Mouse (Mus musculus): ENCODE measurements around the gene Usp21. TPM values are rescaled to one million over a fixed set of nuclear protein-coding genes. Genes with fewer than 3 reads are reported as not detected.
A peak's percentile ranks its signal among the peaks of the same experiment; 100 is the strongest.

Usp21 gene
- polyA plus RNA-seq, 2 experiments: 17.4 to 18.0 TPM

DNA sequence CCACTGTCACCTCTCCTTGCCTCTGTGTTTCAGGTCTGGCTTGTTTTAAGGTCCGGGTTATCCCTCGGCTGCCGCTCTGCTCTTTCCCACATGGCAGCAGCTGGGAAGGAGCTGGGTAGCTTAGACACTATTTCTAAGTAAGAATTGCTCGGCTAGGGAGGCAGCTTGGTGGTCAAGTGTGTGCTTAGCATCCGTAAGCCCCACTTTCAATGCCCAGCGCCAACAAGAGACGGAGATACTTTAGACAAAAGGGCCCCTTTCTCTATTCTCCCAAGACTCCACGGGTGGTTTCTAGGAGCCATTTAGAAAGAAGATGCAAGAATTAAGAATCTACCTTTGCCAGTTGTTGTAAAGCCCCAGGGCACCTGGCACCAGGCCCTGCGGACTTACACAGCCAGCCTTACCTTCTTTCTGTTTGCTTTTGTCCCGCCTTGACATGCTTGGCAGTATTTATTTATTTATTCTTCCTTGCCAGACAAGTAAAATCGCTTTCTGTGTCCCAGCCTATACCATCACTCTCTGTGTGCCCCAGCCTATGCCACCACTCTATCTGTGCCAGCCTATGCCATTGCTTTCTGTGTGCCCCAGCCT, 12.6 kb downstream of the Usp21 start:
- ATAC-seq (ENCODE audit: insufficient read depth) (no peak), DNase-seq (ENCODE audit: low read depth in 3 of 3, low spot score in 3 of 3) (no peak)
- Histone ChIP-seq H3K9me3 (ENCODE audit: control insufficient read depth, low read length) (no peaks in the 10 kb centered on the region), H3K9ac (replicated peaks) (no peak overlapping the region), H3K4me1 (replicated peaks; ENCODE audit: control insufficient read depth in 2 of 2, insufficient read depth in 2 of 2, low read length in 1 of 2) (peaks cover 16 to 18% of the 10 kb centered on the region in 2 experiments), H3K27ac (no peak overlapping the region; the same call in 1 of the 2 replicates), H3K36me3 (replicated peaks; ENCODE audit: control insufficient read depth, insufficient read depth, low read depth) (peaks cover 76% of the 10 kb centered on the region), H3K27me3 (ENCODE audit: control insufficient read depth, insufficient read depth, low read length) (no peaks in the 10 kb centered on the region), H3K4me2 (ENCODE audit: low read depth) (no peak overlapping the region), H3K4me3 (ENCODE audit: insufficient read depth in 1 of 2, low read depth in 2 of 2, low read length in 2 of 2) (no peak overlapping the region)
- 87% methylated on average over 11 of the region's 11 CpGs for WGBS (ENCODE audit: insufficient replicate concordance)
- TF ChIP-seq CTCF (IDR thresholded peaks at IDR 0.05; ENCODE audit: low read depth) (no peak), EP300 (IDR thresholded peaks at IDR 0.05; ENCODE audit: low read depth) (no peak)

GRCm38 (mm10) chr1:171274171-171274570, 13.6 kb downstream of the Usp21 start:
- no peak for ATAC-seq (ENCODE audit: insufficient read depth)
- Histone ChIP-seq H3K4me3 (ENCODE audit: insufficient read depth in 1 of 2, low read depth in 2 of 2, low read length in 2 of 2) (no peak overlapping the region), H3K36me3 (replicated peaks; ENCODE audit: control insufficient read depth, insufficient read depth, low read depth) (peaks cover 68% of the 10 kb centered on the region), H3K9me3 (ENCODE audit: control insufficient read depth, low read length) (no peaks in the 10 kb centered on the region), H3K9ac (replicated peaks) (no peak overlapping the region), H3K4me2 (ENCODE audit: low read depth) (no peak overlapping the region), H3K27ac (no peak overlapping the region), H3K27me3 (ENCODE audit: control insufficient read depth, insufficient read depth, low read length) (no peaks in the 10 kb centered on the region), H3K4me1 (replicated peaks; ENCODE audit: control insufficient read depth in 2 of 2, insufficient read depth in 2 of 2, low read length in 1 of 2) (peaks cover 21 to 23% of the 10 kb centered on the region in 2 experiments)
- 89% methylated on average over 12 of the region's 12 CpGs for WGBS (ENCODE audit: insufficient replicate concordance)
- TF ChIP-seq CTCF (IDR thresholded peaks at IDR 0.05; ENCODE audit: low read depth): no peak
- TF ChIP-seq EP300 (IDR thresholded peaks at IDR 0.05; ENCODE audit: low read depth): 0 out of 2 replicates have a peak, but pooled peaks have one; percentile 2
- DNase-seq (ENCODE audit: low read depth in 3 of 3, low spot score in 3 of 3): no peak

DNA sequence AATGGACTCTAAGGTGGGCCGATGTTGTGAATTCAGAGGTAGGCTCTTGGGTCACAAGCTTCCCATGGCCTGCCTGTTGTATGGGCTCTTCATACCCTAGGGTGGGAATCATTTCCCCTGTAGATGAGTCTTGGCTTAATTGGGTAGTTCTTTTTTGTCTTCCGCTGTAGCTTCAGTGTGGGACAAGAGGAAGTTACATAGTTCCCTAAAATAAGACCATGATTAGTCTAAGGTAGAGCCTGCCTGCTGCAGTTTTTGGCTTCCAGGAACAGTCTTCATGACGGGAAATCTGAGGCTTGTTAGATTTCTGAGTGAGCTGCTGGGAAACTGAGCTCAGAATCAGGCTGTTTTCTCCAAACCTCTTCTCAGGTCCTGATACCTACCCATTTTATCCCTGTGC, 15.7 kb downstream of the Usp21 start:
- H3K27ac ChIP-seq: peak overlapping the region; percentile 1
- H3K9me3 ChIP-seq (ENCODE audit: control insufficient read depth, low read length): no peaks in the 10 kb centered on the region
- peak overlapping the region in 1 of 2 experiments; percentile 67; a peak in 1 of 4 replicates for H3K4me3 ChIP-seq (ENCODE audit: insufficient read depth in 1 of 2, low read depth in 2 of 2, low read length in 2 of 2)
- H3K36me3 ChIP-seq (replicated peaks; ENCODE audit: control insufficient read depth, insufficient read depth, low read depth): peaks cover 47% of the 10 kb centered on the region
- no peak overlapping the region; the same call in 1 of the 2 replicates for H3K9ac ChIP-seq (replicated peaks)
- ATAC-seq (ENCODE audit: insufficient read depth) (no peak), DNase-seq (ENCODE audit: low read depth in 3 of 3, low spot score in 3 of 3) (no peak)
- no peak for TF ChIP-seq CTCF (IDR thresholded peaks at IDR 0.05; ENCODE audit: low read depth)
- H3K27me3 ChIP-seq (ENCODE audit: control insufficient read depth, insufficient read depth, low read length): no peaks in the 10 kb centered on the region
- H3K4me1 ChIP-seq (replicated peaks; ENCODE audit: control insufficient read depth in 2 of 2, insufficient read depth in 2 of 2, low read length in 1 of 2): peaks cover 17 to 19% of the 10 kb centered on the region in 2 experiments
- H3K4me2 ChIP-seq (ENCODE audit: low read depth): peak overlapping the region; percentile 89
- WGBS (ENCODE audit: insufficient replicate concordance): 55% methylated on average over 3 of the region's 3 CpGs

DNA sequence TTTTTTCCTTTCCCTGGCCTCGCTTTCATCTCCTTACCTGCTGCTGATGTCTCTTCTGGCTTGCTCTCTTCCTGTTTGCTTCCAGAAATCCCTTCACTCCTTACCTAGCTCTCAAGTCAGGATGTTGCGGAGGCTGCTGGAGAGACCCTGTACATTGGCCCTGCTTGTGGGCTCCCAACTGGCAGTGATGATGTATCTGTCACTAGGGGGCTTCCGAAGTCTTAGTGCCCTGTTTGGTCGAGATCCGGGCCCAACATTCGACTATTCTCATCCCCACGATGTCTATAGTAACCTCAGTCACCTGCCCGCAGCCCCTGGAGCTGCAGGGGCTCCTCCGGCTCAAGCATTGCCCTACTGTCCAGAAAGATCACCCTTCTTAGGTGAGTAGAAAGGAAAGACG, 16.2 kb downstream of the Usp21 start:
- DNase-seq (ENCODE audit: low read depth in 3 of 3, low spot score in 3 of 3) (no peak), ATAC-seq (ENCODE audit: insufficient read depth) (no peak)
- Histone ChIP-seq H3K9ac (replicated peaks) (peak overlapping the region; percentile 80), H3K4me3 (ENCODE audit: insufficient read depth in 1 of 2, low read depth in 2 of 2, low read length in 2 of 2) (peak overlapping the region; percentile 28 to 67), H3K4me1 (replicated peaks; ENCODE audit: control insufficient read depth in 2 of 2, insufficient read depth in 2 of 2, low read length in 1 of 2) (peaks cover 17 to 20% of the 10 kb centered on the region in 2 experiments), H3K4me2 (ENCODE audit: low read depth) (peak overlapping the region; percentile 89), H3K27ac (peak overlapping the region; percentile 1), H3K27me3 (ENCODE audit: control insufficient read depth, insufficient read depth, low read length) (no peaks in the 10 kb centered on the region), H3K36me3 (replicated peaks; ENCODE audit: control insufficient read depth, insufficient read depth, low read depth) (peaks cover 43% of the 10 kb centered on the region), H3K9me3 (ENCODE audit: control insufficient read depth, low read length) (no peaks in the 10 kb centered on the region)
- 49% methylated on average over 10 of the region's 10 CpGs for WGBS (ENCODE audit: insufficient replicate concordance)
- TF ChIP-seq EP300 (IDR thresholded peaks at IDR 0.05; ENCODE audit: low read depth) (no peak), CTCF (IDR thresholded peaks at IDR 0.05; ENCODE audit: low read depth) (no peak; the same call in 1 of the 2 replicates)

GRCm38 (mm10) chr1:171271196-171271595, 16.6 kb downstream of the Usp21 start:
- peaks cover 38% of the 10 kb centered on the region for H3K36me3 ChIP-seq (replicated peaks; ENCODE audit: control insufficient read depth, insufficient read depth, low read depth)
- H3K9me3 ChIP-seq (ENCODE audit: control insufficient read depth, low read length): no peaks in the 10 kb centered on the region
- no peaks in the 10 kb centered on the region for H3K27me3 ChIP-seq (ENCODE audit: control insufficient read depth, insufficient read depth, low read length)
- H3K9ac ChIP-seq (replicated peaks): peak overlapping the region; percentile 80
- H3K4me2 ChIP-seq (ENCODE audit: low read depth): peak overlapping the region; percentile 89
- WGBS (ENCODE audit: insufficient replicate concordance): 27% methylated on average over 9 of the region's 9 CpGs
- ATAC-seq (ENCODE audit: insufficient read depth) (no peak), DNase-seq (ENCODE audit: low read depth in 3 of 3, low spot score in 3 of 3) (peak in 1 of 3 experiments; percentile 54)
- H3K4me3 ChIP-seq (ENCODE audit: insufficient read depth in 1 of 2, low read depth in 2 of 2, low read length in 2 of 2): peak overlapping the region; percentile 67 to 96
- H3K27ac ChIP-seq: peak overlapping the region; percentile 50
- no peak for TF ChIP-seq CTCF (IDR thresholded peaks at IDR 0.05; ENCODE audit: low read depth)
- TF ChIP-seq EP300 (IDR thresholded peaks at IDR 0.05; ENCODE audit: low read depth): 0 out of 2 replicates have a peak, but pooled peaks have one; percentile 17
- peaks cover 17 to 22% of the 10 kb centered on the region in 2 experiments for H3K4me1 ChIP-seq (replicated peaks; ENCODE audit: control insufficient read depth in 2 of 2, insufficient read depth in 2 of 2, low read length in 1 of 2)
